Mouse (Mus musculus) T-helper 2 cell (primary cell): ENCODE data around the gene Sh3gl2.

Source experiments
- in situ Hi-C: fragments of 300-600 bp; cut with MboI, MseI; formaldehyde crosslinking; loops from one replicate; pipeline ENCODE4 v1.15.1; 2025; ENCODE audit warnings: high pct_unique_total_duplicates

Gene Sh3gl2

GRCm38 (mm10) chr4:85613331-85613730, 408.4 kb downstream of the Sh3gl2 start:
- in situ Hi-C loops, result no loop called here

GRCm38 (mm10) chr4:85618746-85619145, 413.8 kb downstream of the Sh3gl2 start:
- in situ Hi-C loops, result no loop called here

- in situ Hi-C loops, result no loop called here
Measured at GRCm38 (mm10) chr4:85619261-85619660, 414.3 kb downstream of the Sh3gl2 start.

GRCm38 (mm10) chr4:85629381-85629780, 424.5 kb downstream of the Sh3gl2 start:
- in situ Hi-C loops, result no loop called here

- in situ Hi-C loops, result no loop called here
Measured at GRCm38 (mm10) chr4:85669271-85669670, 464.3 kb downstream of the Sh3gl2 start.

GRCm38 (mm10) chr4:85669735-85670134, 464.8 kb downstream of the Sh3gl2 start:
- in situ Hi-C loops, result no loop called here

GRCm38 (mm10) chr4:85672290-85672689, 467.4 kb downstream of the Sh3gl2 start:
- in situ Hi-C loops, result no loop called here

GRCm38 (mm10) chr4:85677621-85678020, 472.7 kb downstream of the Sh3gl2 start:
- in situ Hi-C loops, result no loop called here

- in situ Hi-C loops, result no loop called here
Measured at GRCm38 (mm10) chr4:85686160-85686559, 481.2 kb downstream of the Sh3gl2 start.
